Mouse (Mus musculus): Measurements from ENCODE around the gene Otud7b.

The Otud7b gene

DNA sequence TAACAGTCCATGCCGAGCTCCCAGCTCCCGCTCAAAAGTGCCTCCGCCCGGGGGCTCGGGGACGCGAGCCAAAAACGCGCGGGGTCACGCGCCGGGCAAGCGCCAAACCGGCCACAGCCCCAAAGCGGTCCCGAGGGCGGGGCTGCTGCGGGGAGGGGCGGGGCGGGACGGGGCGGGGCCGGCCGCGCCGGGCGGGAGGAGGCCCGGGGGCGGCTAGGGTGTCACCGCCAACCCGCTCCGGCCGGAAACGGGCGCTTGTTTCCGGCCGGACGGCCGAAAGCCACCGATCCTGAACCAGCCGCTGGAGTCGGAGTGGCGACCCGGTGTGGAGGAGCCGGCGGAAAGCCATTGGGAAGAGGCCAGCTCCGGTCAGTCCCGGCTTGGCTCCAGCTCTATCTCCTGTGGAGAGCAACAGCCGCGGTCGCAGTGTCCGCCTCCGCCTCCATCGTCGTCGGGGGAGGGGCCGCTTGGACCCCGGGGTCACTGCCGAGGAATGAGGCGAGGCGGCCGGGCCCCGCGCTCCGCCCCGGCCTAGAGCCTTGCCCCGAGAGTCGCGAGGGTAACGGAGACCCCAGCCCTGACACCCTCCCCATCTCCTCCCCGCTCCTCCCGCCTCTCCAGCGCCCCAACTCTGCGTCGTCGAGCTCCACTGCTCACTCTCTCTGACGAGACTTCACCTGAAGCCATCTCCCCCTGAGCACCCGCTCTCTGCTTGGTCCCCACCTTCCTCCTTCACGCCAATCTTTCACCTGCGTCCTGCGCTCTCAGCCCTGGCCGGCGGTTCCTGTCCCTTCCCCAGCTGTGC is at the start of gene Otud7b:
TSS of gene Otud7b (plus strand) at position 267 of the 805 bp plus-strand sequence.
- peak; percentile 90 to 93 for DNase-seq

DNA sequence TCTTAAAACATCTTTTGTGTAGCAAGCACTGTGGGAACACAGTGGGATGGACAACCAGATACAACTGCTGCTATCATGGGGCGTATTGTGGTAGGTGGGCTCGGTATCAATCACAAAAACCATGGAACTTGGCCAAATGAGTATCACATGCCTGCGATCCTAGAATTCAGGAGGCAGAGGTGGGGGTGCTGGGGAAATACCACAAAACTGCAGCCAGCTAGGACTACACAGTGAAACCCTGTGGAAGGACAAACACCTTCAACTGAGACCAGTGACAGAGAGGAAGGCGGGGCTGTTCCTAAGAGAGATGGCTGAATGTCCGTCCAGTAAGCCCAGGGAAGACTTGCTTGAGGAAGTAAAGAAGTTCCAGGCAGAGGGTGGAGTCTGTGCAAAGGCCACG is 49.0 kb upstream of the Otud7b start:
- DNase-seq = no peak

DNA sequence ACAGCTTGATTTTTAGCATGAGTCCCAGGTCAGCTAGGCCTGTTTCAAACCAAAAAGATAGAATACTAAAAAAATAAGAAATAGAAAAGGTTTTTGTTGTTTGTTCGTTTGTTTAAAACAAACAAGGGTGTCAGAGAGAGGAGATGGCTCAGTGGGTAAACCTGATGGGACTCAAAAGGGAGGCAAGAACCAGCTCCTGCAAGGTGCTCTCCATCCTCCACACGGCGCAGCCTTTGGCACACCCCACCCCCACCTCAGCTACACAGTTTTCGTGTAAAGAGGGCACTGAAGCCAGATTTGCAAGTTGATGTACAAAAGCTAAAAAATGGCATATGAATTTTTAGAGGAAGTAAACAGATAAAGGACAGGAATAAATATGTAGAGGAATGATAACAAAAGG is 48.3 kb upstream of the Otud7b start:
- no peak for DNase-seq

DNA sequence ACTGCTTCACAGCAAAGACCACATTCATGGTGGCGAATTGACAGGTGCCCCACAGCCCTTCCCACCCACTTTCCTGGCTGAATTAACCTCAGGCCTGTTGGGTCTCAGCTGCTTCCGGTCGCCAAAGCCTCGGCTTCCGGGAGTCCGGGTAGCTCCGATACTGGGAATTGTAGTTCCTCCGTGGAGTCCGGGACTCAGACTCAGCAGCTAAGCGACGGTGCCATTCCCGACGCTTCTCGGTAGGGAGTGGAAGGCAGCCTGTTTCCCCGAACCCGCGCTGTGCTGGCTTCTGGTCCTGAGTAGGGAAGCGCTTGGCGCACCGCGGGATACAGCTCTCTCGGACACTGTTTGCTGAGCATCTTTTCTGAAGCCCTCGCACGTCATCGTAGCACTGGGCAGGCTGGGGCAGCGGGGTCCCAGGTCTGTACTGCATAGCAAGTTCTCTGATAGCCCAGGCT is 46.6 kb upstream of the Otud7b start:
- DNase-seq = peak; percentile 92 to 93

DNA sequence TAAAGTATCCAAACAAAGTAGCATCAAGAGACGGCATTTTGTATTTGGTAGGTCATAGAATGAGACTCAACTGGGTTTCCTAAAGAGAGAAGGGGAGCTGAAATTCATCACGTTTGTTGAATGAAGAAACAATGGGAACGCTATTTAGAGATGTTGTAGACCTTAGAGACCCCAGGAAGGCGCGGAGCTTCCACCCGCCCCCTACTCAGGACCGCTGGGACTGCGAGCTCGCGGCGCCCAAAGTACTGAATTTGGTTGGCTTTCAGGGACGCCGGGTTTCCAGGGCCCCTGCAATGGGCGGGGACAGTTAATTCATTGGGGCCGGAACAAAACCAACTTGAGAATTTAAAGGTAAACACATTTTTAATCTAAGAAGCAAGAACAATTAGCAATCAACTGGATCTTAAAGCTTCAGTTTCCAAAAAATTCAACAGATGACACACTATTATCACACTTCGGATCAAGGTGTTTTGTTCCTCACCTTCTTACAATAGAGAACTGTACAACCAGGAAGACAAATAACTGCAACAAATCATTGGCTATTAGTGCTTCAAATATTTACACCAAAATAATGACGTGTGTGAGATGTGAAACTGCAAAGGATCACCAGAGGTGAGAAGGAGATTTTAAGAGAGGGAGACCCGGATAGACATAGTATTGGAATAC is 46.0 kb upstream of the Otud7b start, which contains the start of gene Vps45:
TSS of gene Vps45 (minus strand) at position 236 of the 666 bp plus-strand sequence.
- DNase-seq = peak; percentile 82

DNA sequence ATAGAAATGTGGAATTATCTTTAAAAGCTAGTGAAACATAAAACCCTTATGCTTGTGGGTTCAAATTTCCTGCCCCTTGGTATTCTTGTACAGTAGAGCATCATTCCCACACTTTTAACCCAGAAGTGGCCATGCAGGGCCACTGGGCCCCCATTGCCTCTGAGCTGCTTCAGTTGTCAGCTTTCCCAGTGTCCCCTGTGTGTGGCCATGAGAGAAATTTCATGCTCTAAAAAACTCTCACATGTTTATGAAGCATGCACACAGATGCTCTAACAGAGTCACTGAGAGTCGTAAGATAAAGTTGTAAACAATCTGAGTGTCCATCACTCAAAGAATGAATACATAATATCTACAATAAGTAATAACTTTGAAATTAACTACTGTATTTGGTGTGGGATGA is 44.2 kb upstream of the Otud7b start:
- DNase-seq = no peak

DNA sequence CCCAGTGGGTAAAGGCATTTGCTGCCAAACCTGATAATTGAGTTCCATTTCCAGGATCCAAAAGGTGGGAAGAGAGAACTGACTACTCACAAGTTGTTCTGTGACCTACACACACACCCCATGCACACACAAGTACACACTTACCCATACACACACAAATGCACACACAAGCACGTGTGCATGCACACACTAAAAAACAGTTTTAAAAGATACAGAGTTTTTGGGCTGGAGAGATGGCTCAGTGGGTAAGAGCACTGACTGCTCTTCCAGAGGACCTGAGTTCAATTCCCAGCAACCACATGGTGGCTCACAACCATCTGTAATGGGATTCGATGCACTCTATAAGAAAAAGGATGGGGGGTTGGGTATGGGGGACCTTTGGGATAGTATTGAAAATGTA is 41.0 kb upstream of the Otud7b start:
- no peak for DNase-seq

DNA sequence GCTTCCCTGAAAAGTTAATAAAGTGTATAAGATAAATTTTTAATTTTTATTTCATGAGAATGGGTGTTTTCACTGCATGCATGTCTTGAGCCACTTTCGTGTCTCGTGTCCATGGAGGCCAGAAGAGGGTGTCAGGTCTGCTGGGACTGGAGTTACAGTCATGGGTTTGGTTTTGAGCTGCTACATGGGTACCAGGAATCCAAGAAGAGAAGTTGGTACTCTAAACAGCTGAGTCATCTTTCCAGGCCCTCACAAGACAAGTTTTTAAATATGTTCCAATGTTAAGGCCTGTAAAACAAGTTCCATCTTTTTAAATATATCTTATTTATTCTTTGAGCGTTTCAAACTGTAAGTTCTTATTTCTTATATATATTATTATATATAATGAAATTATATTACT is 40.1 kb upstream of the Otud7b start:
- DNase-seq = no peak

DNA sequence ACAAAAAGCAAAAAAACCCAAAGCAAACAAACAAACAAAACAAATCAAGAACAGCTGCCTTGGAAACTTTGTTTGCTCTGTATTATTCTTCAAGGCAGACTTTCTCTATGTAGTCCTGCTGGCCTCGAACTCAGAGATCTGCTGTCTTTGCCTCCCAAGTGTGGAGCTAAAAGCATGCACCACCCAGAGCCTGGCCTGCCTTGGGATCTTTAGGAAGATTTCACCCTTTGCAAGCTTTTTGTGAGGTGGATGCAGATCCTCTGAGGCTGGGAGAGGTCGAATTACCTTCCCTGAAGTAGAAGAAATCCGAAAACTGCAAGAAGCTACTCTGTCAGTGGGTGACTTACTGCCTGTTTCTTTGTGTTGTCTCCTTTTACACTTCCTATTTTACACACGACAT is 39.2 kb upstream of the Otud7b start:
- DNase-seq = no peak

DNA sequence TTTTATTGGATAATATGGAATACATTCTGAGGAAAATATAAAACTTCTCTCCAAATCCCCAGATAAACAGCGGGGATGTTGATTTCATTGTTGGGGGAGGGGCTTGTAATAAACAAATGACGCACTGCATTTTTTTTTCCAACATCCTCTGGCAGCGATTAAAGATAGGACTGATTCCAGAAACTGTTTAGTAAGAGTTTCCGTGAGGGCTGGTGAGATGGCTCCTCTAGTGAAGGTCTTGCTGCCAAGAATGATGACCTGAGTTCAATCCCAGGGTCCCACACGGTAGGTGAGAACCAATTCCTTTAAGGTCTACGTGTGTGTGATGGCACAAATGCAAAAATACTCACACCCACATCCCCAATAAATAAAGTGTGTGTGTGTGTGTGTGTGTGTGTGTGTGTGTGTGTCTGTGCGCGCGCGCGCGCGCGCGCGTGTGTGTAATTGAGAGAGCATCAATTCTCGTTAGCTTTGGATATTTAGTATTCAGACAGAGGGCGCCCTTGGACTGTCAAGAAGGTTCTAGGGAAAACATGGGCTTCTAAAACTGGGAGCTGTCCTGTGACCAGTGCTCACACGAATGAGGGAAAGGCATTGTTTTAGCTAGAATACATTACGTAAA is 38.5 kb upstream of the Otud7b start:
- DNase-seq = peak; percentile 81 to 90

DNA sequence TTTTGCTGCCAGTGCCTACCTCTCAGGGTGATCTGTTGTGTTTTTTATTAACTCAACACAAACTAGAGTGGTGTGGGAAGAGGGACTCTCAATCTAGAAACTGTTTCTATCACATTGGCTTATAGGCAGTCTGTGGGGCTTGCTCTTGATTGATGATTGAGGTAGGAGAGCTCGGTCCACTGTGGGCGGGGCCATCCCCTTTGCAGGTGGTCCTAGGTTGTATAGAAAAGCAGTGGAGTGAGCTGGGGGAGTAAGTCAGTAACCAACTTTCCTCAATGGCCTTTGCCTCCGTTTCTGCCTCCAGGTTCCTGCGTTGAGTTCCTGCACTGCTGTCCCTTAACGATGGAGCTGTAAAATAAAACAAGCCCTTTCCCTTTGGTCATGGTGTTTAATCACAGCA is 37.6 kb upstream of the Otud7b start:
- no peak for DNase-seq

DNA sequence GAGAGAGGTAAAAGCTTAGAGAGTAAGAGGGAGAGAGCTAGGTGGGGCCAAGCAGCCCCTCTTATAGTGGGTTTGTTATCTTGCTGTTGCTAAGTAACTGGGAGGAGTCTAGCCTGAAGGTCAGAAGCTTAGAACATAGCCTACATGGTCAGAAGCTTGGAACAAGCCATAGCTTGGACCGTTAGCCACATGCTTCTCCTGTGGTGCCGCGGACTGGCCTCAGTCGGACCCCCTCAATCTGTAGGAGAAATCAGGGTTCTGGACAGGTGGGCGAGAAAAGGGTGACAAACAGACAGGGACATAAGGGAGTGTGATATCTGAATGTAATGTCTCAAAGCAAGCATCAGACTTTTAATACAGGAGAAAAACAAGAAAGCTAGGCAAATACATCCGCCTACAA is 35.3 kb upstream of the Otud7b start:
- no peak for DNase-seq

DNA sequence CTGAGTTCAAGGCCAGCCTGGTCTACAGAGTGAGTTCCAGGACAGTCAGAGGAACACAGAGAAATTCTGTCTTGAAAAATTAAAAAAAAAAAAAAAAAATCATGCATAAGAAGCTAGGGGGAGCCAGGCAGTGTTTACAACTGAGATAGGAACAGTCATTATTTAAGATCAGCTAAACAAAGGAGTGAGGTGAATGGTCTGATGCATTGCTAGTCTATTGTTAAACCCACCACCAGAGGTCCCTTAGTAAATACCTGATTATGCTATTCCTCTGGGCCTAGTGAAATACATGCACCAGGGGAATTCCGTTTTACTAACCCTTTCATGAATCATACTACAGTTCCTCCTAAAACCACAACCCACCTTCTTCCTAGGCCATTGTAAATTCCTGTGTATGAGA is 34.8 kb upstream of the Otud7b start:
- DNase-seq = no peak

DNA sequence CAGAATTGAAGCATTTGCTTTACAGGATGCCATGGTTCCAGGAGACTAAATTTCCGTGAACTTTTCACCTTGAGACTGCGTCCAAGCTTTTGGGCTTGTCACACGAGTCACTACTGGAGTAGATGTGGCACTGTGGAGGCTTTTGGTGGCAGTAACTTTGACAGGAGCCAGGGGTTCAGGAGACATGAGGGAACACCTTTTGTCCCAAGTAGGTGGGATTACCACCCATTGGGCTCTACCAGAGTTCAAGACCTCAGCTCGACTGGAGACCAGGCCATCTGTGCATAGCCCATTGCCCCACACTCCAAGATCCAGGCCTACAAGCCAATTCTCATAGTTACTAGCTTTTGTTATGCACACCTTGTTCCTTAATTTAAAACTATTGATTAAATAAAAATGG is 34.1 kb upstream of the Otud7b start:
- DNase-seq = no peak

DNA sequence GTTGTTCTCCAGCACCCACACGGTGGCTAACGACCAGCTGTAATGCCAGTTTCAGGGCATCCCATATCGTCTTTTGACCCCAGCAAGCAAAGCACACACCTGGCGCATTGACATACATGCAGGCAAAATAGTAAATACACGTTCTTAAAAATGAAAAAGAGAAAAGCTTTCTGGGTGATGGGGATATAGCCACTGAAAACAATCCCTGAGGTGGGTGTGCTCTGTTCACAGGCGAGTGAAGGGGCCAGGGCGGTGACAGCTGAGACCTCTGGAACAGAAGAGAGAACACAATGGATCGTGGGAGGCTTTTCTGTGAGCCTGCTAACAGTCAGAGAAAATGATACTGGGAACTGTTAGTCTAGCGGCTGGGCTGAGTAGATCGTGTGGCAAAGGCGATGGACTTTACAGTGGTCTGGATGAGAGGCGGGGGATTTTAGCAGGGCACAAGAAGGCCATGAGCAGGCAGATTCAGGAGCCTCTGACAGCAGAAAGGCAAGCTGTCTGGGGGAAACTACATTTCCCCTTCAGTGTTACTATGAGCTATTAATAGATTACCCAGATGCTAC is 31.3 kb upstream of the Otud7b start:
- DNase-seq = no peak

DNA sequence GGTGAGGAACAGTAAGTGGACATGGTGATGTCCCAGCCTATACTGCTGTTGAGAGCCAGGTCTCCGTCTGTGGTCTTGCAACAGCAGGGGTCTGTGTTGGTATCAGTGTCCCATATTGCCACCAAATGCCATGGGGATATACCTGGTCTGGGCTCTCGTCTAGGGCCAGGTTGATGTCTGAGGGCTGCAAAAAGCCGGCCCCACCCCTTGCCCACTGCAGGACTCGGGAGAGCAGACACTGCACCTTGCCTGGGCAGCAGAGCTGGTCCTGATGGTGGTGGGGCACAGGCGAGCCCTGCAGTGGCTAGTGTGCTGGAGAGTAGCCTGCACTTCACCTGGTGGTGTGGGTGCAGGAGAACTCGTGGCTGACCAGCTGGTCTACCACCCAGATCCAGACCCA is 26.3 kb upstream of the Otud7b start:
- no peak for DNase-seq

DNA sequence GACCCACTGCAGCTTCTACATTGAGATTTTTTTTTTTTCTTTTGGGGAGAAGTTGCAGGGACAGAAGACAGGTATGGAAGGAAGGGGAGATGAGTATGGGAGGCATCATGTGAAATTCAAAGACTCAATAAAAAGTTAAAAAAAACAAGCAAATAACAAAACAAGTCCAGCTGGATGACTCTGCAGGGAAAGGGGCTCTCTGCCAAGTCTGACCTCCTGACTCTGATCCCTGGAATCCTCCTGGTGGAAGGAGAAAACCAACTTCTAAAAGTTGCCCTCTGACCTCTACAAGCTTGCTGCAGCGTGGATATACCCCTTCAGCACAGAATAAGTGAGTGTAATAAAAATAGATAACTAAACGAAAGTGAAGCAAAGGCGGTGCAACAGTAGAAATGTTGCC is 25.6 kb upstream of the Otud7b start:
- no peak for DNase-seq

DNA sequence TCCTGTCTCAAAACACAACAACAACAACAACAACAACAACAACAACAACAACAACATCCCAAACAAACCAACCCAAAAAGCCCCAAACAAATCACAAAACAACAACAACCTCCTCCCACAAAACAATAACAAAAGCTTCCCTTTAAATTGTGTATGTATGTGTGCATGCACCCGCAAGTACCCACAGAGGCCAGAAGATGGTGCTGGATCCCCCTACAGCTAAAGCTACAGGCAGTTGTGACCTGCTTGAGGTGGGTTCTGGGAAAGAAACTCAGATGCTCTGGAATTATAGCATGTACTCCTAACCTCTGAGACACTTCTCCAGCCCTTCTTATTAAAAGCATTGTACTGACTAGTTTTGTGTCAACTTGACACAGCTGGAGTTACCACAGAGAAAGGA is 23.3 kb upstream of the Otud7b start:
- DNase-seq = peak; percentile 29 to 38

DNA sequence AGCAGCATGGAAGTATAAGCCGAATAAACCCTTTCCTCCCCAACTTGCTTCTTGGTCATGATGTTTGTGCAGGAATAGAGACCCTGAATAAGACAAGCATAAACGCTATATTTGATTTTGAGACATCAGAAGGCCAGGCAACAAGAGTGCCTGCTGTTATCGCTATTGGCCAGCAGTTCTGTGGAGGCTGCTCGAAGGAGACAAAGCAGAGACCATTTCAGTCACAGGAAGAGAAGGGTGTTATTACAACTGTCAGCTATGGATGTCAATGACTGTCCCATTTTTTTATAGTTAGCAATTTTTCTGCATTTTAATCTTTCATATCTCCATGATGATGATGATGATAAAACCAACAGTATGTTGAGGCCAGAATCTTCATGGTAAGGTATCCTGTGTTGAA is 22.7 kb upstream of the Otud7b start:
- no peak for DNase-seq

DNA sequence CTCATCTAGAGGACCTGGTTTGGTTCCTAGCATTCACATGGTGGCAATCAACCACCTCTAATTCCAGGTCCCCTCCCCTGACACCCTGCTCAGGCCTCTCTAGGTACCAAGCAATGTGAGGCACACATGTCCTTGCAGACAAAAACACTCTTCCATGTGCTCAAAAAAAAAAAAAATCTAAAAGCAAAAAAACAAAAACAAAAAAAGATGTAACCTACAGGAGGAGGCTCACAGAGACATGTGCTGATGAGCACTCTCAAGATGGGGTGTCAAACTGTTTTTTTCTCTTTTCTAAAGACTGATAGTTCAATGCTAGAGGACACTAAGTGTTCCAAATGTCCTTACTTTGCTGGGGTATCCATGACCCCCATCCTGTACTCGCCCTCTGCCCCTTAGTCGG is 22.2 kb upstream of the Otud7b start:
- no peak for DNase-seq

DNA sequence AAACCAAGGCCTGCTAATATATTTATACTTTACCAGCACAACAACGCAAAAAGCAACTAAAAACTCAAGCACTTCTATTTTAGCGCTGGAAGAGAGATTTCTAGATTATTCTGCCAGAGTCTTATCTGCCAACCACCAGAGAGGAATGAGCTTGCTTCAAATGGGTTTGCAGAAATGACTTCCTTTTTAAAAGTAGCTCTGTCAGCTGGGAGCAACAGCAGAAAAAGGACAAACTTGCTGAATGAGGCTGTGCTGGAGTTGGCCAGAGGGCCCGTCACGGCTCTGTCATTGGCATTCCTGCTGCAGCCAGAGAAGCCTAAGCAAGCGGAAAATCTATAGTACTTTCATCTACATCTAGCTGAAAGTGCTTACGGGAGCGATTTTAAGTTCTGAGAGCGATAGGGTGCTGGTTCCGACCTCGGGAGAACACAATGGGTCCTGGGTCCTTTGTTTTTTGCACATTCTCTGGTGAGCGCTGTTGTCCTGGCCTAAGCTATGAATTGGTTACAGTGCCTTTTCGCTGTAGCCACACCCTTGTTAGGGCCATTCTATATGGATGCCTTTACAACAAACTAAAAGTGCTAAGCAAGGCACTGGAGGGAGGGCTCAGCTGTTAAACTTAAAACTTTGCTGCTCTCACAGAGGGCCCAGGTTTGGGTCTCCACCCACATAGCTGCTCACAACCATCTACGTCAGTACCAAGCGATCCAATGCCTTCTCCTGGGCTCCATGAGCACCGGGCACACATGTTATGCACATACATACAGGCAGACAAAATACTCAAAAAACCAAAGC is 21.4 kb upstream of the Otud7b start:
- DNase-seq = no peak

DNA sequence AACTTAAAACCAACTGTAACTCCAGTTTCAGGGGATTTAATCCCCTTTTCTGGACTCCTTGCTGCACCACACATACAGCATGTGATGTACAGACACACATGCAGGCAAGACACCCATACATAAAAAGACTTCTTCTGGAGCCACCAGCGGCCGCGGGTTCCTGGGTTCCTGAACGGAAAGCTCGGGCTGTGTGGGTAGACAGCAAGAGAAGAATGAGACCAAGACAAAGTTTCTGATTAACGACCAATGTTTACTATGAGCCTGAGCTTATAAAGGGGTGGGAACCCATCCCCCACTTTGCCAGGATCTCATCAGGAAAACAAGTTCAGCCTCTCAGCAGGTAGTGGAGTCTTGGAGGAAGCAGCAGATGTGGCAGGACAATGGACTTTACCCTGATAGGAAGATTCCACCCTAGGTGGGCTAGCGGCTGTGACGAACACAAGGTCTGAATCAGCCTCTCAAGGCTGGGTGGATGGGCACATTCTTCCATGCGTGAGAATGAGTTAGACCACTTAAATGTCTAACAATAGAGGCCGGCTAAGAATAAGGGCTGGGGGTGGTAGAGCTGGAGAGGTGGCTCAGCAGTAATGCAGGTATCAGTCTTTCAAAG is 20.1 kb upstream of the Otud7b start:
- DNase-seq = no peak

Measured in cerebellum, postnatal 10 days (tissue).